13 mouse cellular contexts compared by ENCODE assay signal in the genomic region with DNA sequence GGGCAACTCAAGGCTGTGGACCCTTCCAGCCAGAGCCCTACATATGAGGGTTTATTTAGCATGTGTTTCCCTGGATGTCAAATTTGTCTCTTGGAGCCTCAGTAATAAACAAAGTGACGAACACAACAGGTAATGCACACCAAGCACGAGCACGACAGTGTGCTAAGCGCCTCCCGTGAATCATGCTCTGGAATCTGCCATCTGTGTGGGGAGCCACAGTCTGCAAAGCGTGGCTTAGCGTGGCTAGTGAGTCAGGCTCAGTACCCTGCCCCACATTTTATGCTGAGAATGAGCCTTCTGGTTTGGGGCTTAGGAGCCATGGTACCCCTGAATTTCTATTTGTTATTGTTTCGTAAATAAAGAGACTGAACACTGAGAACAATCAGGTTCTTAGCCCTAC.
"Had no signal": no experiment of that assay in that cellular context is flagged by ENCODE, and none has a peak within 500 bp of the region (broad histone marks: within the 10 kb centered on the region; RNA-seq: fewer than 3 reads in every experiment).

No protein-coding gene starts in this region.

- DNase-seq: lung, adult 18-20 months; lung, embryonic 14.5 days; lung, postnatal 10 days; lung, postnatal 4 days; midbrain, embryonic 14.5 days; retina, postnatal 1 day; right cerebral cortex, postnatal 25 days; right cerebral cortex, postnatal 4 days; spleen, adult 18-20 months; thymus, adult 18-20 months; thymus, postnatal 14 days; thymus, postnatal 36 days had no signal

- ATAC-seq: midbrain, embryonic 16.5 days had no signal
